Mouse (Mus musculus) heart, embryonic 10.5 days (tissue): ENCODE measurements around the gene Man2b1. TPM values are rescaled to one million over a fixed set of nuclear protein-coding genes. Genes with fewer than 3 reads are reported as not detected.
"Not testable (repeated sequence)": the region's sequence is repeated elsewhere in the genome, so short reads cannot be mapped to it uniquely, and the experiment has no call there.

ENCODE experiments used
- DNase-seq: peaks from one replicate; pipeline ENCODE4 v3.0.0-alpha.2; 2017; ENCODE audit warnings: low spot score
- H3K27ac ChIP-seq: fragments of 300-500 bp; sonication (generic); 2 replicates; pipeline ENCODE4 v1.5.1; 2016; ENCODE audit warnings: mild to moderate bottlenecking
- H3K27me3 ChIP-seq: fragments of 300-500 bp; sonication (generic); 2 replicates; pipeline ENCODE4 v1.6.1; 2016; ENCODE audit warnings: mild to moderate bottlenecking; ENCODE audit not compliant: poor library complexity, insufficient read depth, severe bottlenecking
- H3K36me3 ChIP-seq: fragments of 300-500 bp; sonication (generic); 2 replicates; pipeline ENCODE4 v1.6.1; 2016; ENCODE audit warnings: mild to moderate bottlenecking, moderate library complexity
- H3K4me1 ChIP-seq: fragments of 300-500 bp; sonication (generic); 2 replicates; pipeline ENCODE4 v1.6.1; 2016; ENCODE audit warnings: mild to moderate bottlenecking
- H3K4me3 ChIP-seq: fragments of 300-500 bp; sonication (generic); 2 replicates; pipeline ENCODE4 v1.5.1; 2016; ENCODE audit warnings: mild to moderate bottlenecking, moderate library complexity
- H3K9me3 ChIP-seq: fragments of 300-500 bp; sonication (generic); 2 replicates; pipeline ENCODE4 v1.6.1; 2016; ENCODE audit warnings: mild to moderate bottlenecking, moderate library complexity
- WGBS: fragments of 180-500 bp; shearing (Covaris S2); methylation state at CpG from one replicate; pipeline ENCODE4 v1.1.7; 2016; 5-methylcytosine and 5-hydroxymethylcytosine counted together
- polyA plus RNA-seq: library from polyadenylated mRNA; unstranded; fragments of >200 nt; fragmentation: Nextera tagmentation; extraction: Ambion mirVana; gene quantifications from 2 replicates; pipeline ENCODE4 v1.2.1, GENCODE M21; 2016

Man2b1 gene
- polyA plus RNA-seq, 1 experiment from 2014 or later, result 27.2 TPM

DNA sequence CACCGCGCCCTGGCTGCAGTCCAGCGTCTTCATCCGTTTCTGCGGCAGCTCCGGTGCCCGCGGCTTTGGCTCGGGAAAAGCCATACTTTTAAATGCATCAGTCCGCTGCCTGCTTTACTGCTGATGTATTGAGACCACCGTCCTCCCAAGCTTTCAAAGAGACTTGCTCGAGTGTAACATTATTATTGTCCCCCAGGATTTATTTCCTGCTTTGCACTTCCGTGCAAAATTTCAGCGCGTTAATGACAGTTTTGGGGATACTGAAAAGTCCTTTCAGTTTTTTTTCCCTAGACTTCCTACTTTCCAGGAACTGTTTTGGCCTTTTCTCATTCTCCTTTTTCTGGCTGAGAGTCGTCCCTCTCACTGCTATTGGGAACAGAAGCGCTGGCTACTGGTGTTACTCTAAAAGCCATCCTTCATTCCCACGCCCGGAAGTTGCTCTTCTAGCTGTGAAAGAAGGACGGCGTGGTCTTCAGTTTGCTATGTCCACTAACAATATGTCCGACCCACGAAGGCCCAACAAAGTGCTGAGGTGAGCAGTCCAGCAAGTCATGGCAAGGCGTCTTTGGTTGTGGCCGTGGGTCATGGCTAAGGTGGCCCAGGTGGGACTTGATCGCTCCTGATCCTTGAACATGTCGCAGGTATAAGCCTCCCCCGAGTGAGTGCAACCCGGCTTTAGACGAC, 2.4 kb upstream of the Man2b1 start, which contains the start of gene Wdr83os:
Gene Wdr83os, plus strand, starts transcription at position 209 of the 684 bp plus-strand sequence.
- Histone ChIP-seq H3K27me3 (no peaks in the 10 kb centered on the region), H3K4me1 (peaks cover 41% of the 10 kb centered on the region), H3K4me3 (peak within 1 kb of the TSS; percentile 90), H3K36me3 (peaks cover 35% of the 10 kb centered on the region), H3K27ac (peak within 1 kb of the TSS; percentile 86), H3K9me3 (no peaks in the 10 kb centered on the region)
- peak; percentile 88 for DNase-seq
- WGBS, result under 1% methylated on average over 30 of the region's 30 CpGs

DNA sequence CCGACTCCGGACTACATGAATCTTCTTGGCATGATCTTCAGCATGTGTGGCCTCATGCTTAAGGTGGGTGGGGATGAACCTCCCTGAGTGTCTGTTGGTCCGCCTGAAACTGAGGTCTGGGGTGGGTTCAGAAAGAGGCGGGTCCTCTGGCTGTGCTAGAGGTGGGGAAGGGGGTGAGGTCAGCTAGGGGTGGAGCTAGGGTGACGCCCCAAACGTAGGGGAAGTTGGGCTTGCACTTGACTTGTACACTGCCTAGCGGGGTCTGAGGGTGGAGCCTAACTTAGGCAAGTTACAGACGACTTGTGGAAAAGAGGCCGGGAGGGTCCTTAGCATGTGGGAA, 1.9 kb upstream of the Man2b1 start, which contains the start of gene Wdr83:
Gene Wdr83, minus strand, starts transcription at position 91 of the 340 bp plus-strand sequence.
- WGBS, result 3% methylated on average over 9 of the region's 9 CpGs
- H3K27me3 ChIP-seq, result no peaks in the 10 kb centered on the region
- H3K4me1 ChIP-seq, result peaks cover 36% of the 10 kb centered on the region
- peak within 1 kb of the TSS; percentile 90 for H3K4me3 ChIP-seq
- H3K9me3 ChIP-seq, result no peaks in the 10 kb centered on the region
- H3K36me3 ChIP-seq, result peaks cover 32% of the 10 kb centered on the region
- peak; percentile 92 for DNase-seq
- peak within 1 kb of the TSS; percentile 86 for H3K27ac ChIP-seq

DNA sequence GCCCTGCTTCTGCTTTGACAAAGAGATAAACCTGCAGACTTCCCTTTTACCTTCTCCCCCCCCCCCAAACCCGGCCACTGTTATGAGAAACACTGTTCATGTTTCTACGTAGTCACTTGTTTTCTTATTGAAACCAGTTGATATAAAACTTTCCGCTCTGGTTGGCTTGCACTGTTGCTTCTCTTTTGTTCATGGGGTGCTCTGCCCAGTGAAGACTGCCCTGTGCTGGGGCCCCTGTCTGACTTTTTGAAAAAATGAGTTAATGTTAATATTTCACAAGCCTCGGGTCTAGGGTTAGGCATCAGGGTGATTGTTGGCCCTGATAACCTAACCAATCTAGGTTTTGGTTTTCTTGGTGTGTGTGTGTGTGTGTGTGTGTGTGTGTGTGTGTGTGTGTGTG, 901 bp upstream of the Man2b1 start:
- not testable (repeated sequence) for H3K9me3 ChIP-seq, H3K27me3 ChIP-seq, H3K27ac ChIP-seq, DNase-seq, H3K4me3 ChIP-seq
- peaks cover 36% of the 10 kb centered on the region for H3K4me1 ChIP-seq
- peaks cover 30% of the 10 kb centered on the region for H3K36me3 ChIP-seq
- 82% methylated on average over 4 of the region's 4 CpGs for WGBS

DNA sequence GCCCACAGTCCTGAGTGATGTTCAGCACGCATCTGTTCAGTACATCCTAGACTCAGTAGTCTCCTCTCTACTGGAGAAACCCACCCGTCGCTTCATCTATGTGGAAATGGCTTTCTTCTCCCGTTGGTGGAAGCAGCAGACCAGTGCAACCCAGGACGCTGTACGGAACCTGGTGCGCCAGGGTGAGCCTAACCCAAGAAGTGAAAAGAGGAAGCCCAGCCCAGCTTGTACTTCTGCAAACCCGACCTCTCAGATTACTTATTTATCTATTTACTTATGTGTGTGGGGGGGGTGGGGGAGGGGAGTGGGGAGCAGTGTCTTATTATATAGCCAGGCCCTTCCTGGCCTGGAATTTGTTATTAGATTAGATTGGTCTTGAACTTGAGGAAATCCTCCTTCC, 1.6 kb downstream of the Man2b1 start:
- Histone ChIP-seq H3K27ac (no peak overlapping the region), H3K4me1 (peaks cover 26% of the 10 kb centered on the region), H3K27me3 (no peaks in the 10 kb centered on the region), H3K9me3 (no peaks in the 10 kb centered on the region), H3K36me3 (peaks cover 31% of the 10 kb centered on the region), H3K4me3 (no peak overlapping the region)
- WGBS, result 87% methylated on average over 8 of the region's 8 CpGs
- DNase-seq, result no peak

DNA sequence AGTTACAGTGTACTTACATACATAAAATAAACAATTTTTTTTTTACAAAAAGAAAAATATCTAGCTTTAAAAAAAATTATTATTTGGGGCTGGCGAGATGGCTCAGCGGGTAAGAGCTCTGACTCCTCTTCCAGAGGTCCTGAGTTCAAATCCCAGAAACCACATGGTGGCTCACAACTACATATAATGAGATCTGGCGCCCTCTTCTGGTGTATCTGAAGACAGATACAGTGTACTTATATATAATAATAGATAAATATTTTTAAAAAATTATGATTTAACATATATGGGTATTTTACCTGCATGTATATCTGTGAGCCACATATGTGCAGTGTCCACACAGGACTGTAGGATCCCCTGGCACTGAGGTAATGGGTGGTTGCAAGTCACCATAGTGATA, 3.2 kb downstream of the Man2b1 start:
- DNase-seq, result no peak
- no peaks in the 10 kb centered on the region for H3K9me3 ChIP-seq
- H3K36me3 ChIP-seq, result peaks cover 36% of the 10 kb centered on the region
- 77% methylated on average over 3 of the region's 3 CpGs for WGBS
- no peak overlapping the region for H3K27ac ChIP-seq
- peaks cover 20% of the 10 kb centered on the region for H3K4me1 ChIP-seq
- H3K27me3 ChIP-seq, result no peaks in the 10 kb centered on the region
- H3K4me3 ChIP-seq, result no peak overlapping the region

DNA sequence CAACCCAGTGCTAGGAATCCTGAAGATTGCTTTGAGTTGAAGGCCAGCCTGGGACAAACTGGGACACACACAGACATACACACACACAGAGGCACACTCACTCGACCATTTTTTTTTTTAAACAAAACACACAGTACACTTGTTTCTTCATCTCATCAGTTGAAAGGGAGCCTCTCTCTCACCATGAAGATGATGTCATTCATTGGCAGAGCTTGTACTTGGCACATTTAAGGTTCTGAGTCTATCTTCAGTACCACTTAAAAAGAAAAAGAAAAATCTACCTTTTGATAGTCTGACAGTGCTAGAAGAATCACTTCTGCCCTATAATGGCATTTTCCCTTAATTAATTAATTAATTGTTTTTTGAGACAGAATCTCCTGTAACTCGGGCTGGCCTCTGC, 5.7 kb downstream of the Man2b1 start:
- Histone ChIP-seq H3K4me3 (no peak overlapping the region), H3K4me1 (peaks cover 8% of the 10 kb centered on the region), H3K27me3 (no peaks in the 10 kb centered on the region), H3K9me3 (no peaks in the 10 kb centered on the region), H3K36me3 (peaks cover 39% of the 10 kb centered on the region), H3K27ac (no peak overlapping the region)
- 82% methylated on average over 2 of the region's 2 CpGs for WGBS
- DNase-seq, result no peak

DNA sequence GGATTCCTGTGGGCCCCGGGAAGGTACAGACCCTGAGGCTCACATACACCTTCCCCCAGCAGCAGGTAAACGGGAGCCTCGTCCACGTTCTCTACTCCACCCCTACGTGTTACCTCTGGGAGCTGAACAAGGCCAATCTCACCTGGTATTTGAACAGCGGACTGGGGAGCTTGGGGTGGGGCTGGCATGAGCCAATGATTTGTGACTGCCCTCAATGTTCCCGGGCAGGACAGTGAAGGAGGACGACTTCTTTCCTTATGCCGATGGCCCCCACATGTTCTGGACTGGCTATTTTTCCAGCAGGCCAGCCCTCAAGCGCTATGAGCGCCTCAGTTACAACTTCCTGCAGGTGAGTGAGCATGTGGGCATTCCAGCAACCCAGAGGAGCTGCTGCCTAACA, 7.8 kb downstream of the Man2b1 start:
- Histone ChIP-seq H3K27me3 (no peaks in the 10 kb centered on the region), H3K4me3 (no peak overlapping the region), H3K9me3 (no peaks in the 10 kb centered on the region), H3K4me1 (peaks cover 3% of the 10 kb centered on the region; the same call in 1 of the 2 replicates), H3K27ac (no peak overlapping the region), H3K36me3 (peaks cover 53% of the 10 kb centered on the region)
- 89% methylated on average over 11 of the region's 11 CpGs for WGBS
- DNase-seq, result peak; percentile 72

DNA sequence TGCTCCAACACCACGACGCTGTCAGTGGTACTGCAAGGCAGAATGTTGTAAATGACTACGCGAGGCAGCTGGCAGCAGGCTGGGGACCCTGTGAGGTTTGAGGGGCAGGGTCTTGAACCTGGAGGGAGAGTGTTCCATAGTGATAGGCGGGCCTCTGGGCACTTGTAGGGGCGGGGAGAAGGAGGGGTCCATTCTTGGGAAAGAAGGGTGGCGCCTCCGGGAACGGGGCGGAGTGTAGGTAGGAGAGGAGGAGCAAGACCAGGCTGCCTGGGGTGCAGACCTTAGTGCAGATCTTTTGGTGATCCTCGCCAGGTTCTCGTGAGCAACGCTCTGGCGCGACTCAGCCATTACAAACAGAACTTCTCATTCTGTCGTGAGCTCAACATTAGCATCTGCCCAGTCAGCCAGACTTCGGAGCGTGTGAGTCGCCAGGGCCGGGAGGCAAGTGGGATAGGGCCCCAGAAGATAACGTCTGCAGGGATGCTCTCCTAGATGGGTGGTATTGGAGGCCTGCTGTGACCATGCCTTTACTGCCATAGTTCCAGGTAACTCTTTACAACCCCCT, 8.5 kb downstream of the Man2b1 start:
- Histone ChIP-seq H3K27me3 (no peaks in the 10 kb centered on the region), H3K4me3 (no peak overlapping the region), H3K9me3 (no peaks in the 10 kb centered on the region), H3K27ac (no peak overlapping the region), H3K36me3 (peaks cover 59% of the 10 kb centered on the region), H3K4me1 (peaks cover 3% of the 10 kb centered on the region; the same call in 1 of the 2 replicates)
- WGBS, result 19% methylated on average over 21 of the region's 21 CpGs
- DNase-seq, result peak; percentile 74

DNA sequence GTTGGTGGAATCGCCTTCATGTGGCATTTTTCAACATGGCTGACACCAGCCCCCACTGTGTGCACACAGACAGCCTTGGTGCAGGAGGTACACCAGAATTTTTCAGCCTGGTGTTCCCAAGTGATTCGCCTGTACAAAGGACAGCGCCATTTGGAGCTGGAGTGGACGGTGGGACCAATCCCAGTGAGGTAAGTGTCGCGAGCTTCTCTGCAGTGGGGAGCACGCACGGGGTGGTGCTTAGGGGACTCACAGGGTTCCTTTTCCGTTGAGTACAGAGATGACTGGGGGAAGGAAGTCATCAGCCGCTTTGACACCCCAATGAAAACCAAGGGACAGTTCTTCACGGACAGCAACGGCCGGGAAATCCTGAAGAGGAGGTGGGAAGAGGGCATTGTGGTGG, 12.0 kb downstream of the Man2b1 start:
- Histone ChIP-seq H3K36me3 (peaks cover 53% of the 10 kb centered on the region), H3K4me1 (peaks cover 3% of the 10 kb centered on the region; the same call in 1 of the 2 replicates), H3K27me3 (no peaks in the 10 kb centered on the region), H3K27ac (no peak overlapping the region), H3K4me3 (no peak overlapping the region), H3K9me3 (no peaks in the 10 kb centered on the region)
- WGBS, result 91% methylated on average over 13 of the region's 13 CpGs
- peak; percentile 58 for DNase-seq

DNA sequence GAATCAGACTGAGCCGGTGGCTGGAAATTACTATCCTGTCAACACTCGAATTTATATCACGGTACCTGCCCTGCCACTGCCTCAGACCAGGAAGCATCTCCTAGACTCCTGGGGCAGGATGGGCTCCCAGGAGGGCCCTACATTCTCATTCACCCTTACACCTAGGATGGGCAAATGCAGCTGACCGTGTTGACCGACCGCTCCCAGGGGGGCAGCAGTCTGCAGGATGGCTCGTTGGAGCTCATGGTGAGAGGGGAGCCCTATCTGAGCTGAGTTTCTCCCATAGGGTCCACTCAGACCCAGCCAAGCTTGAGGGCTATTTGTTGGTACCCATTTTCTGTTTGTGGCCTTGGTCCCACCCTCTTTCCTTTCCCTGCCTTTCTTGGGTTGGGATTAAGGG, 12.5 kb downstream of the Man2b1 start:
- Histone ChIP-seq H3K27me3 (no peaks in the 10 kb centered on the region), H3K4me1 (peaks cover 3% of the 10 kb centered on the region; the same call in 1 of the 2 replicates), H3K9me3 (no peaks in the 10 kb centered on the region), H3K36me3 (peaks cover 53% of the 10 kb centered on the region), H3K4me3 (no peak overlapping the region), H3K27ac (no peak overlapping the region)
- DNase-seq, result peak; percentile 69
- WGBS, result 89% methylated on average over 7 of the region's 7 CpGs

DNA sequence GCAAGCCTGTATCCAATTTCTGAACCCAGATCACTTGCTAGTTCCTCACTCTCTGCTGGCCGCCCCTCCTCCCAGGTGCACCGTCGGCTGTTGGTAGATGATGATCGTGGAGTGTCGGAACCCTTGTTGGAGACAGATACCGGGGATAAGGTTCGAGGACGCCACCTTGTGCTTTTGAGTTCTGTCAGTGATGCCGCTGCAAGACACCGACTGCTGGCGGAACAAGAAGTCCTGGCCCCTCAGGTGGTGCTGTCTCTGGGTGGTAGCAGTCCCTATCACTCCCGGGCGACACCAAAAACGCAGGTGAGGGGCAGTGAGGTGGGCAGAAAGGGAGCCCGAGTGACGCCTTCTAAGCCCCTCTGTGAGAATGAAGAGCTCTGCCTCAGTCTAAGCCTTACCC, 13.1 kb downstream of the Man2b1 start:
- Histone ChIP-seq H3K9me3 (no peaks in the 10 kb centered on the region), H3K27me3 (no peaks in the 10 kb centered on the region), H3K27ac (no peak overlapping the region), H3K4me1 (peaks cover 3% of the 10 kb centered on the region; the same call in 1 of the 2 replicates), H3K4me3 (no peak overlapping the region), H3K36me3 (peaks cover 49% of the 10 kb centered on the region)
- 88% methylated on average over 16 of the region's 16 CpGs for WGBS
- DNase-seq, result peak; percentile 68

DNA sequence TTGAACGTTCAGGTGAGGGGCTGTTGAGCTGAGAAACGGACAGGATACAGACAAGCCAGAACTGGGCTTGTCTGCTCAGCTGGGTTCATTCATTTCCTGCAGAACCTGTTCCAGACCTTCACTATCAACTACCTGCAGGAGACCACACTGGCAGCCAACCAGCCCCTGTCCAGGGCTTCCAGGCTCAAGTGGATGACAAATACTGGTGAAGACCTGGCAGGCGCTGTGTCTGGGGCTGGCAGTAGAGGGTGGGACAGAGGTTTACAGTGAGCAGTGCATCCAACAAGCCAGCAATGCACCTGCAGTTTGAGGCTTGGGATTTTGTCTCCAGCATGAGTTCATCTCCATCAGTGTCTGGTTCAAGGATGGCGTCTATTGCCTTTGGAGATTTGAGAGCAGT, 13.8 kb downstream of the Man2b1 start:
- H3K4me1 ChIP-seq, result no peaks in the 10 kb centered on the region
- H3K9me3 ChIP-seq, result no peaks in the 10 kb centered on the region
- peak; percentile 57 for DNase-seq
- H3K27ac ChIP-seq, result no peak overlapping the region
- H3K36me3 ChIP-seq, result peaks cover 49% of the 10 kb centered on the region
- no peaks in the 10 kb centered on the region for H3K27me3 ChIP-seq
- no peak overlapping the region for H3K4me3 ChIP-seq
- WGBS, result 81% methylated on average over 4 of the region's 4 CpGs

DNA sequence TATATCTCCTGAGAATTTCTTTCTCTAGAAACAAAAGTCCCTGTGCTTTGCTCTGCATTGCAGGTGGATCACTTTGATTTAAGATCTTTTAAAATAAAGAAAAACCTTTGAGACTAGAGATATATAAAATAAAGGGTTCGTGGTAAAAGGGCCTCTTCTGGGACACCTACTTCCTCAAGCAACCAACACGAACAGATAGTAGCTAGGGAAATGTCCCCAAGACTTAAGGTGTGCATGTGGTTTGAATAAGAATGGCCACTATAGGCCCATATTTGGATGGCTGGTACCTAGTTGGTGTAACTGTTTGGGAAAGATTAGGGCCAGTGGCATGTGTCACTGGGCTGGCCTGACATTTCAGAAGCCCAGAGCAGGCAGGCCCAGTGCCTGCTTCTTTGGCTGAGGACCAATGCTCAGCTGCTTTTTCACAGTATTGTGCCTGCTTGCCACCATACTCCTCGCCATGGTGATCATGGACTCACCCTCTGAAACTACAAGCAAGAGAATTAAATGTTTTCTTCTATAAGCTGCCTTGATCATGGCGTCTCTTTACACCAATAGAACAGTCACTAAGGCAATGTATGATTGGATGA, 17.1 kb downstream of the Man2b1 start:
- 73% methylated on average over 4 of the region's 4 CpGs for WGBS
- no peaks in the 10 kb centered on the region for H3K27me3 ChIP-seq
- DNase-seq, result peak; percentile 68
- H3K36me3 ChIP-seq, result peaks cover 33% of the 10 kb centered on the region
- no peak overlapping the region for H3K27ac ChIP-seq
- H3K4me1 ChIP-seq, result no peaks in the 10 kb centered on the region
- no peaks in the 10 kb centered on the region for H3K9me3 ChIP-seq
- no peak overlapping the region for H3K4me3 ChIP-seq
